Mouse (Mus musculus) limb, embryonic 14.5 days (tissue): Measurements from ENCODE around the gene Arl5a. TPM values are rescaled to one million over a fixed set of nuclear protein-coding genes. Genes with fewer than 3 reads are reported as not detected.
A peak's percentile ranks its signal among the peaks of the same experiment; 100 is the strongest.

ENCODE experiments used
- ATAC-seq: fragments of 200-750 bp; cut with Nextera tagmentation; 2 replicates; pipeline ENCODE4 v1.8.0; 2017; ENCODE audit warnings: low read depth, moderate number of reproducible peaks, moderate TSS enrichment; ENCODE audit not compliant: low FRiP score
- DNase-seq: peaks from one replicate; pipeline ENCODE4 v3.0.0-alpha.2; 2015; ENCODE audit warnings: low spot score
- H3K27ac ChIP-seq: fragments of 300-500 bp; sonication (generic); replicated peaks from 2 replicates; pipeline ENCODE4 v1.5.1; 2014; ENCODE audit warnings: low read depth, mild to moderate bottlenecking, low read length, moderate library complexity, mixed read lengths
- H3K27me3 ChIP-seq: fragments of 300-500 bp; sonication (generic); 2 replicates; pipeline ENCODE4 v1.6.1; 2014; ENCODE audit warnings: low read length, mixed read lengths; ENCODE audit not compliant: control insufficient read depth, insufficient read depth
- H3K36me3 ChIP-seq: fragments of 300-500 bp; sonication (generic); 2 replicates; pipeline ENCODE4 v1.6.1; 2014; ENCODE audit warnings: mild to moderate bottlenecking, low read length, moderate library complexity, mixed read lengths; ENCODE audit not compliant: control insufficient read depth, insufficient read depth
- H3K4me1 ChIP-seq: fragments of 300-500 bp; sonication (generic); 2 replicates; pipeline ENCODE4 v1.6.1; 2014; ENCODE audit warnings: antibody characterized with exemption, low read length, mixed read lengths; ENCODE audit not compliant: control insufficient read depth, insufficient read depth
- H3K4me2 ChIP-seq: fragments of 300-500 bp; sonication (generic); replicated peaks from 2 replicates; pipeline ENCODE4 v1.6.1; 2014; ENCODE audit warnings: low read depth, mild to moderate bottlenecking, low read length, moderate library complexity; ENCODE audit not compliant: severe bottlenecking
- H3K4me3 ChIP-seq: fragments of 300-500 bp; sonication (generic); replicated peaks from 2 replicates; pipeline ENCODE4 v1.5.1; 2014; ENCODE audit warnings: low read length
- H3K9ac ChIP-seq: fragments of 300-500 bp; sonication (generic); 2 replicates; pipeline ENCODE4 v1.6.1; 2014; ENCODE audit warnings: mild to moderate bottlenecking, low read depth, low read length, moderate library complexity; ENCODE audit not compliant: severe bottlenecking
- H3K9me3 ChIP-seq: fragments of 300-500 bp; sonication (generic); 2 replicates; pipeline ENCODE4 v1.6.1; 2016; ENCODE audit warnings: low read length; ENCODE audit not compliant: control insufficient read depth
- POLR2A ChIP-seq: fragments of 200-500 bp; IDR thresholded peaks from 2 replicates; pipeline ENCODE4 v1.8.0; 2012; ENCODE audit warnings: inconsistent platforms, mild to moderate bottlenecking, moderate library complexity, borderline replicate concordance; ENCODE audit not compliant: insufficient read depth, insufficient read length; ENCODE audit errors: extremely low read depth
- WGBS: fragments of 180-500 bp; shearing (Covaris S2); extraction: QIAGEN DNeasy Blood & Tissue Kit; methylation state at CpG from one replicate; pipeline ENCODE4 v1.1.7; 2014; 5-methylcytosine and 5-hydroxymethylcytosine counted together
- polyA plus RNA-seq, 2 experiments: library from polyadenylated mRNA; depleted of rRNA in 1 of 2; stranded (reverse) in 1 of 2; unstranded in 1 of 2; fragments of >200 nt; fragmentation: Nextera tagmentation in 1 of 2; extraction: Ambion mirVana in 1 of 2; gene quantifications; 2 replicates each; pipeline versions ENCODE4 v1.2.1 to v1.2.3; 2012 to 2014

Gene Arl5a
- polyA plus RNA-seq, 2 experiments: 35.7 to 65.0 TPM

GRCm38 (mm10) chr2:52461206-52461967 lies 36.7 kb upstream of the Arl5a start:
- H3K9me3 ChIP-seq: no peaks in the 10 kb centered on the region
- ATAC-seq (no peak), DNase-seq (no peak)
- 93% methylated on average over 12 of the region's 12 CpGs for WGBS
- H3K4me3 ChIP-seq: no peak overlapping the region
- no peaks in the 10 kb centered on the region for H3K4me1 ChIP-seq
- H3K36me3 ChIP-seq: no peaks in the 10 kb centered on the region
- H3K27ac ChIP-seq: no peak overlapping the region
- no peaks in the 10 kb centered on the region for H3K27me3 ChIP-seq
- H3K9ac ChIP-seq: no peak overlapping the region
- H3K4me2 ChIP-seq: no peak overlapping the region
- TF ChIP-seq POLR2A: no peak

- H3K4me3 ChIP-seq: no peak overlapping the region
- no peaks in the 10 kb centered on the region for H3K36me3 ChIP-seq
- 45% methylated on average over 7 of the region's 7 CpGs for WGBS
- H3K27ac ChIP-seq: no peak overlapping the region
- DNase-seq (peak; percentile 28), ATAC-seq (0 out of 2 replicates have a peak, but pooled peaks have one; percentile 44)
- H3K27me3 ChIP-seq: no peaks in the 10 kb centered on the region
- H3K4me1 ChIP-seq: peaks cover 7% of the 10 kb centered on the region
- H3K4me2 ChIP-seq: no peak overlapping the region
- TF ChIP-seq POLR2A: no peak
- H3K9me3 ChIP-seq: no peaks in the 10 kb centered on the region
- H3K9ac ChIP-seq: no peak overlapping the region
Measured at GRCm38 (mm10) chr2:52455606-52456479, 31.1 kb upstream of the Arl5a start.

DNA sequence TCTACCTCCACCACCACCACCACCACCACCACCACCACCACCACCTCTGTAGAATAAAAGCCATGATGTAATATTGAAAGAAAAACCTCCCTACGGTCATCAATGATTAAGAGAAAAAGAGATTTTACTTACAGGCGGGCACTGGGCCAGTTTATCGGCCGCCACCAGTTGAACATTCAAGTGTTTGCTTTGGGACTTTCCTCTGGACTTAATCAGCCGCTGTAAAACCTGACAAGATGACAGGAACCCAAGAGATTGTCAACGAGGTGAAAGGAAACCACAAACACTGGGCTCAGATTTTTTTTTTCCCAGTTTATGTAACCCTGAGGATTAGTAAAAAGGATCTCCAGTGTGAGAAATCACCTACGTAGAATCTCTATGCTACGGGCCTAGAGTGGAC lies 25.1 kb upstream of the Arl5a start:
- ATAC-seq: no peak
- H3K27me3 ChIP-seq: no peaks in the 10 kb centered on the region
- TF ChIP-seq POLR2A: no peak
- no peak overlapping the region for H3K27ac ChIP-seq
- no peak overlapping the region for H3K9ac ChIP-seq
- H3K9me3 ChIP-seq: no peaks in the 10 kb centered on the region
- WGBS: 78% methylated on average over 8 of the region's 8 CpGs
- H3K36me3 ChIP-seq: no peaks in the 10 kb centered on the region
- no peak overlapping the region for H3K4me2 ChIP-seq
- no peaks in the 10 kb centered on the region for H3K4me1 ChIP-seq
- no peak overlapping the region for H3K4me3 ChIP-seq
- DNase-seq: no peak

- no peaks in the 10 kb centered on the region for H3K9me3 ChIP-seq
- DNase-seq: no peak
- no peak for TF ChIP-seq POLR2A
- WGBS: 92% methylated on average over 1 of the region's 1 CpGs
- H3K4me1 ChIP-seq: no peaks in the 10 kb centered on the region
- H3K4me2 ChIP-seq: no peak overlapping the region
- H3K4me3 ChIP-seq: no peak overlapping the region
- no peak for ATAC-seq
- H3K27me3 ChIP-seq: no peaks in the 10 kb centered on the region
- no peak overlapping the region for H3K9ac ChIP-seq
- H3K27ac ChIP-seq: no peak overlapping the region
- H3K36me3 ChIP-seq: no peaks in the 10 kb centered on the region
Measured at GRCm38 (mm10) chr2:52448916-52449315, 24.2 kb upstream of the Arl5a start.

- ATAC-seq: no peak
- H3K9ac ChIP-seq: no peak overlapping the region
- 63% methylated on average over 5 of the region's 5 CpGs for WGBS
Measured at GRCm38 (mm10) chr2:52446648-52447047, 21.9 kb upstream of the Arl5a start.

More at GRCm38 (mm10) chr2:52446648-52447047, 21.9 kb upstream of the Arl5a start:
- no peaks in the 10 kb centered on the region for H3K36me3 ChIP-seq
- DNase-seq: no peak
- H3K27ac ChIP-seq: no peak overlapping the region
- no peak overlapping the region for H3K4me3 ChIP-seq
- H3K9me3 ChIP-seq: no peaks in the 10 kb centered on the region
- H3K4me1 ChIP-seq: no peaks in the 10 kb centered on the region
- H3K4me2 ChIP-seq: no peak overlapping the region
- no peak for TF ChIP-seq POLR2A
- no peaks in the 10 kb centered on the region for H3K27me3 ChIP-seq
